Mouse (Mus musculus) B cell, adult 67 days (primary cell): ENCODE measurements around the gene Timm8a2. TPM values are rescaled to one million over a fixed set of nuclear protein-coding genes. Genes with fewer than 3 reads are reported as not detected.

Source experiments
- total RNA-seq, 2 experiments: library from RNA; stranded (reverse); gene quantifications; 4 replicates each; pipeline ENCODE4 v1.2.4; 2023

Gene Timm8a2
- 1 to 10 TPM; 1.1 to 2.1 TPM for total RNA-seq

GRCm38 (mm10) chr14:122034451-122034850, at the start of gene Timm8a2:
Gene Timm8a2 (plus strand): TSS chr14:122034674.

Other genes with a start within 250 kb of the Timm8a2 start
- 10 to 100 TPM; 22.7 to 25.1 TPM for gene Dock9, start 236.8 kb upstream of the Timm8a2 start, total RNA-seq
- gene Ubac2, start 156.1 kb upstream of the Timm8a2 start, total RNA-seq = 10 to 100 TPM; 48.5 to 61.3 TPM
- gene Gpr18, start 118.9 kb upstream of the Timm8a2 start, total RNA-seq = 100 to 1,000 TPM; 160 to 163 TPM
- 100 to 1,000 TPM; 300 to 330 TPM for gene Gpr183, start 69.5 kb upstream of the Timm8a2 start, total RNA-seq
- 100 to 1,000 TPM; 108 to 116 TPM for gene Tm9sf2, start 72.4 kb downstream of the Timm8a2 start, total RNA-seq
- gene Clybl, start 147.0 kb downstream of the Timm8a2 start, total RNA-seq = 1 to 10 TPM; 5.5 to 6.6 TPM